Mouse (Mus musculus): ENCODE measurements around the gene Bmt2. TPM values are rescaled to one million over a fixed set of nuclear protein-coding genes. Genes with fewer than 3 reads are reported as not detected.

Gene Bmt2
- polyA plus RNA-seq, 1 experiment = 7.0 TPM

GRCm38 (mm10) chr6:13678349-13678748 is 583 bp upstream of the Bmt2 start:
- Histone ChIP-seq H3K27ac (ENCODE audit: control insufficient read depth, insufficient read depth, low read depth, low read length, poor library complexity) (peak overlapping the region; percentile 29; the same call in 1 of the 2 replicates), H3K4me3 (replicated peaks; ENCODE audit: control insufficient read depth, low read depth, low read length) (peak overlapping the region; percentile 58), H3K4me1 (ENCODE audit: control insufficient read depth, insufficient read depth, low read length) (no peaks in the 10 kb centered on the region; the same call in 1 of the 2 replicates)
- 42% methylated on average over 5 of the region's 5 CpGs for WGBS
- TF ChIP-seq POLR2A (IDR thresholded peaks at IDR 0.05; ENCODE audit: borderline replicate concordance, control insufficient read depth, low read depth, low read length) (no peak), CTCF (IDR thresholded peaks at IDR 0.05; ENCODE audit: control insufficient read depth, insufficient read depth, low read length) (no peak)

- peak overlapping the region; percentile 88 for H3K27ac ChIP-seq (ENCODE audit: control insufficient read depth, insufficient read depth, low read depth, low read length, poor library complexity)
- WGBS = 1% methylated on average over 43 of the region's 43 CpGs
- TF ChIP-seq CTCF (IDR thresholded peaks at IDR 0.05; ENCODE audit: control insufficient read depth, insufficient read depth, low read length) = no peak
- 0 out of 2 replicates have a peak, but pooled peaks have one; percentile 24 for TF ChIP-seq POLR2A (IDR thresholded peaks at IDR 0.05; ENCODE audit: borderline replicate concordance, control insufficient read depth, low read depth, low read length)
- H3K4me1 ChIP-seq (ENCODE audit: control insufficient read depth, insufficient read depth, low read length) = no peaks in the 10 kb centered on the region; the same call in 1 of the 2 replicates
- peak overlapping the region; percentile 85 for H3K4me3 ChIP-seq (replicated peaks; ENCODE audit: control insufficient read depth, low read depth, low read length)
Observed at GRCm38 (mm10) chr6:13677141-13677761, 515 bp downstream of the Bmt2 start.

GRCm38 (mm10) chr6:13676196-13676595 is 1.6 kb downstream of the Bmt2 start:
- TF ChIP-seq CTCF (IDR thresholded peaks at IDR 0.05; ENCODE audit: control insufficient read depth, insufficient read depth, low read length) (no peak), POLR2A (IDR thresholded peaks at IDR 0.05; ENCODE audit: borderline replicate concordance, control insufficient read depth, low read depth, low read length) (no peak)
- H3K4me1 ChIP-seq (ENCODE audit: control insufficient read depth, insufficient read depth, low read length) = no peaks in the 10 kb centered on the region; the same call in 1 of the 2 replicates
- no peak overlapping the region for H3K4me3 ChIP-seq (replicated peaks; ENCODE audit: control insufficient read depth, low read depth, low read length)
- H3K27ac ChIP-seq (ENCODE audit: control insufficient read depth, insufficient read depth, low read depth, low read length, poor library complexity) = no peak overlapping the region

GRCm38 (mm10) chr6:13674600-13675305 is 3.0 kb downstream of the Bmt2 start:
- Histone ChIP-seq H3K4me1 (ENCODE audit: control insufficient read depth, insufficient read depth, low read length) (no peaks in the 10 kb centered on the region; the same call in 1 of the 2 replicates), H3K27ac (ENCODE audit: control insufficient read depth, insufficient read depth, low read depth, low read length, poor library complexity) (no peak overlapping the region), H3K4me3 (replicated peaks; ENCODE audit: control insufficient read depth, low read depth, low read length) (no peak overlapping the region)
- 90% methylated on average over 5 of the region's 5 CpGs for WGBS
- TF ChIP-seq CTCF (IDR thresholded peaks at IDR 0.05; ENCODE audit: control insufficient read depth, insufficient read depth, low read length) = no peak
- no peak for TF ChIP-seq POLR2A (IDR thresholded peaks at IDR 0.05; ENCODE audit: borderline replicate concordance, control insufficient read depth, low read depth, low read length)

DNA sequence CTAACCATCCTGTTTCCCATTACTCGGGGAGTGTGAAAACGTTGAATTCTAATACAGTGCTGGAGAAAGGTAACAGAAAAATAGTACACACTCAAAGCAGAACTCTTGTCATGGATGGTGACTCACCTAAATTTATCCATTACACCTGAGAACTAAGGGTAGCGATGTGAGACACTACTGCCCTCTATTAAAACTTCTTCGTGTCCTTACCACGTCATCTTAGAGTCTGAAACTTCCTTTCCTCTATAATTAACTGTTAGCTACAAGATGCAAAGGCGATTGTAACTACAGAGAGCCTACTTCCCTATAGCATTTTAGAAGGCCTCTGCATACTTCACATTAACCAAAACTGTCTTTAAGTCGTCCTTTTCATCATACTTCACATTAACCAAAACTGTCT is 12.1 kb downstream of the Bmt2 start:
- H3K4me1 ChIP-seq (ENCODE audit: control insufficient read depth, insufficient read depth, low read length) = no peaks in the 10 kb centered on the region
- H3K4me3 ChIP-seq (replicated peaks; ENCODE audit: control insufficient read depth, low read depth, low read length) = no peak overlapping the region
- no peak overlapping the region for H3K27ac ChIP-seq (ENCODE audit: control insufficient read depth, insufficient read depth, low read depth, low read length, poor library complexity)
- WGBS = 54% methylated on average over 7 of the region's 7 CpGs
- TF ChIP-seq CTCF (IDR thresholded peaks at IDR 0.05; ENCODE audit: control insufficient read depth, insufficient read depth, low read length) (no peak), POLR2A (IDR thresholded peaks at IDR 0.05; ENCODE audit: borderline replicate concordance, control insufficient read depth, low read depth, low read length) (no peak)

- 91% methylated on average over 2 of the region's 2 CpGs for WGBS
- Histone ChIP-seq H3K4me3 (replicated peaks; ENCODE audit: control insufficient read depth, low read depth, low read length) (no peak overlapping the region), H3K27ac (ENCODE audit: control insufficient read depth, insufficient read depth, low read depth, low read length, poor library complexity) (no peak overlapping the region), H3K4me1 (ENCODE audit: control insufficient read depth, insufficient read depth, low read length) (no peaks in the 10 kb centered on the region)
- TF ChIP-seq CTCF (IDR thresholded peaks at IDR 0.05; ENCODE audit: control insufficient read depth, insufficient read depth, low read length) = no peak
- no peak for TF ChIP-seq POLR2A (IDR thresholded peaks at IDR 0.05; ENCODE audit: borderline replicate concordance, control insufficient read depth, low read depth, low read length)
Observed at GRCm38 (mm10) chr6:13658016-13658415, 19.8 kb downstream of the Bmt2 start.

DNA sequence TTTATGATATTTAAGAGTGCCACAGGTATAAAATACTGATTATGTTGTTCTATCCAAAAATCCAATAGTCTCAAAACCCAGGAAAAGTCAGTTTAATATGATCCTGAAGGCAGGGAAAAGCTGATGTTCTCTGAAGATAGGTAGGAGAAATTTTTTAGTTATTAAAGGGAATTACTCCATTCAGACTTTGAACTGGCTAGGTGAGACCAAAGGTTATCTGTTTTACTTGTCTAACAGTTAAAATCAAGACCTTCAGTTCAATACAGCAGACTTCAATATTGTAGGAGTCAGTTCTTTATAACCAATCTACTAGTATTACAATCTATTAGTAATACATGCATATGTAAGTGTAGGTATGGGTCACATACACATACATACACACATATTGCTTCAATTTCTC is 23.7 kb downstream of the Bmt2 start:
- H3K4me1 ChIP-seq (ENCODE audit: control insufficient read depth, insufficient read depth, low read length) = no peaks in the 10 kb centered on the region
- TF ChIP-seq POLR2A (IDR thresholded peaks at IDR 0.05; ENCODE audit: borderline replicate concordance, control insufficient read depth, low read depth, low read length) = no peak
- no peak for TF ChIP-seq CTCF (IDR thresholded peaks at IDR 0.05; ENCODE audit: control insufficient read depth, insufficient read depth, low read length)
- H3K4me3 ChIP-seq (replicated peaks; ENCODE audit: control insufficient read depth, low read depth, low read length) = no peak overlapping the region
- H3K27ac ChIP-seq (ENCODE audit: control insufficient read depth, insufficient read depth, low read depth, low read length, poor library complexity) = no peak overlapping the region

DNA sequence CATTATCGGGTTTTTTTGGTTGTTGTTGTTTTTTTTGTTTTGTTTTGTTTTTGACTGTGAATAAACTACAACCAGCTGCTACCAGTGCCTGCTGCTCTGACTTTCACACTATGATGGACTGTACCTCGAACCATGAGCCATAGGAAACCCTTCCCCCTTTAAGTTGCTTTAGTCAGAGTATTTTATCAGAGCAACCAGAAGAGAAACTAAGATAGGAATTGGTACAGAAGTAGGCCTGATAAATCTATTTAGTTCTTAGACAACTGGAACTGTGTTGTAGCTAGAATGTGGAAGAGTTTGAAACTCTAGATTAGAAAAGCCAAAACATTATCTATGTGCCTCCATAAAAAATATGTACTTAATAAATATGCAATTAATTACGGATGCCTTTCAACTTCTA is 25.5 kb downstream of the Bmt2 start:
- H3K4me3 ChIP-seq (replicated peaks; ENCODE audit: control insufficient read depth, low read depth, low read length) = no peak overlapping the region
- no peak for TF ChIP-seq CTCF (IDR thresholded peaks at IDR 0.05; ENCODE audit: control insufficient read depth, insufficient read depth, low read length)
- TF ChIP-seq POLR2A (IDR thresholded peaks at IDR 0.05; ENCODE audit: borderline replicate concordance, control insufficient read depth, low read depth, low read length) = no peak
- H3K4me1 ChIP-seq (ENCODE audit: control insufficient read depth, insufficient read depth, low read length) = no peaks in the 10 kb centered on the region
- 78% methylated on average over 3 of the region's 3 CpGs for WGBS
- H3K27ac ChIP-seq (ENCODE audit: control insufficient read depth, insufficient read depth, low read depth, low read length, poor library complexity) = no peak overlapping the region

All from bone marrow, adult 2 months (tissue).